Comparison of ENCODE assay signal across 13 mouse cellular contexts in genomic region chr17:56566293-56566692, GRCm38 (mm10). TPM values are rescaled to one million over a fixed set of nuclear protein-coding genes. Genes with fewer than 3 reads are reported as not detected.
"Had no signal": no experiment of that assay in that cellular context is flagged by ENCODE, and none has a peak within 500 bp of the region (broad histone marks: within the 10 kb centered on the region; RNA-seq: fewer than 3 reads in every experiment).

No protein-coding gene starts in this region.

- H3K9me3 ChIP-seq: limb, embryonic 10.5 days; liver, embryonic 15.5 days; midbrain, embryonic 10.5 days had no signal

- H3K9ac ChIP-seq: liver, embryonic 15.5 days had no signal

- H3K4me1 ChIP-seq: limb, embryonic 10.5 days; liver, embryonic 15.5 days; midbrain, embryonic 10.5 days had no signal

- H3K27me3 ChIP-seq: liver, embryonic 15.5 days had no signal

- DNase-seq: lung, adult 2 months; lung, postnatal 4 days; right cerebral cortex, adult 18-20 months; right cerebral cortex, postnatal 4 days; spleen, adult 18-20 months; thymus, postnatal 36 days had no signal

- H3K4me2 ChIP-seq: liver, embryonic 11.5 days; liver, embryonic 15.5 days had no signal

- H3K4me3 ChIP-seq: left cerebral cortex, adult 2 months; limb, embryonic 10.5 days; liver, embryonic 15.5 days; midbrain, embryonic 10.5 days had no signal

- H3K27ac ChIP-seq: kidney, postnatal 0 days; left cerebral cortex, adult 2 months; limb, embryonic 10.5 days; liver, embryonic 15.5 days; midbrain, embryonic 10.5 days had no signal

RNA-seq across cellular contexts. Expression of gene Gm20219, which starts 12.1 kb away (rescaled TPM):
- polyA plus RNA-seq: intestine, postnatal 0 days had no signal
